Mouse (Mus musculus): ENCODE results near the gene Antxr2.

Gene Antxr2

DNA sequence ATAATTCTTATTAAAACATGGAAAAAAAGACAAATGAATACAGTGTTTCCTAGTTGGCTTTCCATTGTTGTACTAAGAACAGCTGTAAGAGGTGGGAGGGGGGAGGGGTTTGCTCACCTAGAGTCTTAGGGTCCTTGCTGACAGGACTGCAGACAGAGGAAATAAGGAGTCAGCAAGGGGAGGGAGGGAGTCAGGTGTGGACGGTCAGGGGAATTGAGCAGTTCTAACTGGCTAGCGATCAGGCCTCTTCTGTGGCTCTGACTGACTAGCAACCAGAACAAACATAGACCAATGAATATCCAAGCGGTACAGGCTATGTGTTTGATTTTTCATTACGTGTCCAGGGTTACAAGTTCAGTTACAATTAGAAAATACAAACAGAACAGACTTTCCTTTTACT lies 35.0 kb downstream of the Antxr2 start:
- no peak for DNase-seq (ENCODE audit: low spot score)

DNA sequence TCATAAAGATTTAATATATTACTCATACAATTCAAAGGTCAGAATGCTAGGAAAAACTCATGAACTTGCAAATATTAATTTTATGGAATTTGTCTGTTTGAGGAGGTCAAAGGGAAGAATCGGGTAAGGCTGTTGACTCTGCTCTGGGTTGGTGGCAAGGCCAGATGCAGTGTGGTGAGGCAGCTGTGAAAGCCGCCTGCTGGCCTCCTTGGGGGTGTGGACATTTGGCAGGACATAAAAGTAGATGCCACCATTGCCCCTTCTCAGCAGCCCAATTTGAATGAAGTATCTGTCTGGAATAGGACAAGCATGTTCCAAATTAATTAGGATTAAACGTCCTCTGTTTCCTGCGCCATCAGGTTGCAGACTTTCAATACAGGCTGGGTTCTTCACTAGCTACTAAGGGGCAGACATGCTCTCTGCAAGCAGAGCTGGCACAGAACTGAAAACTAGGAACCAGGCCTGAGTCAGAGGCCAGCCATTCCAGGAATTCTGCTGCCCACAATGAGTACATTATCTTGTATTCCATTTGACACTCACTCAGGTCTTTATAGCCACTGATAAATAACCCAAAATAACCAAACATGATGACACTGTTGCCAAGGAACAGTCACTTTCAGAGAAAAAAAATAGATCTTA lies 44.1 kb downstream of the Antxr2 start:
- DNase-seq (ENCODE audit: low spot score), result no peak

DNA sequence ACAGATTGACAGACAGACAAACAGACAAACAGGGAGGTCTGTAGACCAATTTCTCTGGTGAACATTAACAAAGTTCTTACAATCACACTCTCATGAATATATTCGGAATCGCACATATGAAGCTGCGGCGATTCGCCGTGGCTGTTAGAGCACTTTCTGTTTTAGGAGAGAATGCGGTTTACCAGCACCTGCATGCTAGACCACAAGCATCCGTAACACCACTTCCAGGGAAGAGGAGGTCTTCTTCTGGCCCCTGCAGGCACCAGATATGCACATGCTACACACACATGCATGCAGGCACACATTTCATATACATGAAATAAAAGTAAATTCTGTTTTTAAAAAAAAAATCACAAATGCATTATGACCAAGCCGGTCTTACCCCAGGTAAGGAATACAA lies 47.5 kb downstream of the Antxr2 start:
- DNase-seq (ENCODE audit: low spot score), result no peak

DNA sequence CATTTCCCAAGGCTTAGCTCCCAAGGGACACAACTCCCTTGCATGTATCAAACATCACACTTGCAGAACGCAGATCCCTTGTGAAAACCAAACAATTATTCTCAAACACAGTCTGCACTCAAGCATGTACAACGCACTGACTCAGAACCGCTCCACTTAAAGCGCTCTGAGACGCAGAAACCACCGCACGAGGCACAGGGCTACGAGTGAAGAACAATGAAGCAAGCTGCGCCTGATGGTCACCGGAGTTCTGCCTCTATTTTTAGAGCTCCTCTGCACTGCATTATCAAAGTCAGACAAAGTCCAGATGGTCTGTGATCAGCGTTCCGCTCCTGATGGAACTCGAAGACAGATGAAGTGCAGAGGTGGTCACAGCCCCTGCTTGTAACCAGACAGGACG lies 50.4 kb downstream of the Antxr2 start:
- no peak for DNase-seq (ENCODE audit: low spot score)

DNA sequence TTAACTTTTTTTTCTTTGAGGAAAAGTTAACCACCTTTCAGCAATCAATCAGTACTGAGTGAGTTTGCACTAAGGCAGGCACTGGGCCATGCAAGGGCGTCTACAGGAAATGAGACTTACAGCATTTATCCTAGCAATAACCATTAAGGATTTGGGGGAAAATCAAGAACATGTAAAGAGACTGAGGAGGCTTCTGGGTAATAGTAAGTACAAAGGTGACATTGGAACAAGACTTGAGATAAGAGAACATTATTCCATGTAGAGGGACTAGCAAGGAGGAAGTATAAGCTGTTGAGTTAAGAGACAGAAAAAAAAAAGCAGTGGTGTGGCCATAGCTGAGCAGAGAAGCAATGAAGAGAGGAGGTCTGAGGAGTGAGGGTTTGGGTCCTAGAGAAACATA lies 57.5 kb downstream of the Antxr2 start:
- DNase-seq (ENCODE audit: low spot score), result no peak

DNA sequence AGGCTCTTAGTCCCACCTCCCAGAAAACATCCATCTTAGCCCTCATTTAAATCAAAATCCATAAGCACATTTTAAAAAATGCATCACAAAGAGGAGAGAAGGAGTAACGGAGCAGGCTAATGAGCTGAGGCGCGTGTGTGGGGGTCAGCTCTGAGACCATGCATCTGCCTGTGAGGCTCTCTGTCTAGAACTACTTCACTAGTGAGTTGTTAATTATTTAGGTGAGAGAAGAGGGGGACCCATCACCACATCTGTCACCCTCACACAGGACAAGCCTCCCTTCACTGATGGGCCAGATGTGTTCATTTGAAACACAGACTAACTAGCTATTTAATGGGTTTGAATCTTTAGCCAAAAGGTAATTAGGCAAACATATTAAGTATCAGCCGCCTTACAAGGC lies 58.8 kb downstream of the Antxr2 start:
- DNase-seq (ENCODE audit: low spot score), result no peak

DNA sequence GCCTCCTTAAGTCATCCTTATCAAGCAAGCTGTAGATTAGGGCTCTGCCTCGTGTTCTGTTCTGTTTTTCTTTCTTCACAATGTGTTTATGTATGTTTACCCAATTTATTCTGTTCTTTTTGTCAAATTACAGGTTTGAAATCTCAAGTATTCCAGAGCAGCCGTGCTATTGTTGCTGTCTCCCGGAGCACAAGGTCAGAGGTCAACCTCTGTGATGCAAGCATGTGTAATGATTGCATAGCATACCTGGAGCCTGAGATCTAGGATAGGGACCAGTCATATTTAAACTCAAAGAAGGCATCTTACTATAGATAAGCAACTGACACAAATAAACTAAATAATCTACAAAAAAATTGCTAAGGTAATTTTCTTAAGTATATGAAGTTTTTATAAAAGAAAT lies 59.6 kb downstream of the Antxr2 start:
- DNase-seq (ENCODE audit: low spot score), result no peak

DNA sequence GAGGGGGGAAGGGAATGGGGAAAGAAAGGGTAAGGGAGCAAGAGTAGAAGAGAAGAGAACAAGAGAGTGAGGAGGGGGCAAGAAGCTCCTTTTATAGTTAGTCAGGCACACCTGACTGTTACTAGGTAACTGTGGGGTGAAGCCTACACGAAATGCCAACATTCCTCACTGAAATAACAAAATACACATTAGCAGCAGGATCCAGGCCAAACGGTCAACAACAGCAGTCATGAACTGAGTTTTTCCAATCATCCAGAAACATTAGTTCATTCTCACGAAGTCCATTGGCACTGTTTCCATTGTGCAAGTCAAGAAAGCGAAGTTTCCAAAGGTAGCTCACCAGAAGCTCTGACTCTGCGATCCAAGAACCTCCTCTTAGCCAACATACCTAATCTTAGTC lies 63.8 kb downstream of the Antxr2 start:
- no peak for DNase-seq (ENCODE audit: low spot score)

DNA sequence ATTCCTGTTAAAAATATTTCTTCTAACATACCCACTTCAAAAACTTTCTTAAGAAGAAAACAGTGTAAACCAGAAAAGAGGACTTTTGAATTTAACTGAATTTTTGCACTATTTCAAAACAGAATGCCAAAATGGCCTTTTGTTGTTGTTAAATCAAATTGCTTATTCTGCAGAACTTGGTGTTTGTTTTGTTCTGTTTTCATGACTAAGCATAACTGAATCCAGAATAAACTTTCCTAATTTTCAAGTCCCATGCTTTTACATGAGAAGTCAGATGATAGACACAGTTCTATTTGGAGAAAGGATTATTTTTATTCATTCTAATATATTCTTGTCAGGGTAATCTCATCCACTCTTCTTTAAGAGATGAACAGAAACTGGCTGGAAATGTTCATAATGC lies 64.7 kb downstream of the Antxr2 start:
- no peak for DNase-seq (ENCODE audit: low spot score)

DNA sequence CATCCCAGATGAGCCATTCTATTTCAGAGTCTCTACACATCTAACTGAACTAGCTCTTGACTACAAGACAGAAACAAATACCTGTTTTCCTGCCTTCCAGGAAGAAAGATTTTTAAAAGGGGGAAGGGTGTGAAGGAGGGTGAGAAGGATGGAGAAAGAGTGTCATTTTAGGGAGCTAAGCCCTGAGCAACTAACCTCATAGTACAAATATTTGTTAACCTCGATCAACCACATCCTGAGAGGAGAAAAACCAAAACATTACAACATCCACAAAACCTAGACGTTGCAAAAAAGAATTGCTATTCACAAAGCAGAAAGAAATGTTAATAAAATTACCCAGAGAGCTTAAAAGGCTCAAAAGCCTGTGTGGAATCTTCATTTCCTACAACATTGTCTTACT lies 66.4 kb downstream of the Antxr2 start:
- DNase-seq (ENCODE audit: low spot score), result no peak

DNA sequence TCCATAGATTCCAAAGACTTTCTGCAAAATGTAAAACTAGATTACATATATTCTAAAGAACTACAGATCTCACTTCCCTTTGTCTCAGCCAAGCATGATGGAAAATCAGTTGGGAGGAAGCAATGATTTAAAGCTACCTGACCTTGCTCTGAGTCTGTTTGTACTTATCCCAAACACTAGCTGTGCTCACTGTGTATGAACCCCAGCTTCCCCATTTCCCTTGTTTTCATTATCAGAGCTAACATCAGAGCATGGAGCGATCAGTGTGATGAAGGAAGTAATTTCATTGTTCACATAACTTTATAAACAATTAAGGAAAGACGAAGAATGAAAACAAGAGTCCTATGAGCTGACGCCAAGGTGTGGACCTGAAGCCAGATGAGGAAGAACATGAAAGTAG lies 68.3 kb downstream of the Antxr2 start:
- no peak for DNase-seq (ENCODE audit: low spot score)

DNA sequence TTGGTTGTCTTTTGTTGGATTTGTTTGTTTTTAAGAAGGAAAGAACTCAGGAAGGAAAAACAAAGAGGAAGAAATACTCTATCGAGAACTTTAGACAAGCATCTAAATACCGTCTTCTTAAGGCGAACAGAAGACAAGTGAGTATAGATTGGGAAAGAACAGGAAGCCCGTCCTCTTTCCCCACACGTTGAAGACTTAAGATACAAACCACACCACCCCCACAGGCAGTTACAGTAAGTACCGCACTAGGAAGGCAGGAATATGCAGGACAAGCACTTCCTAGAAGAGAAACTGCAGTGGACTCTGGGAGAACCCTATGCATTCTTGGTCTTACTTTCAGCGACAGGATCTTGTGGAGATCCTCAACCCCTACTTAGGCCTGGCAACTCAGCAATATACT lies 69.1 kb downstream of the Antxr2 start:
- no peak for DNase-seq (ENCODE audit: low spot score)

DNA sequence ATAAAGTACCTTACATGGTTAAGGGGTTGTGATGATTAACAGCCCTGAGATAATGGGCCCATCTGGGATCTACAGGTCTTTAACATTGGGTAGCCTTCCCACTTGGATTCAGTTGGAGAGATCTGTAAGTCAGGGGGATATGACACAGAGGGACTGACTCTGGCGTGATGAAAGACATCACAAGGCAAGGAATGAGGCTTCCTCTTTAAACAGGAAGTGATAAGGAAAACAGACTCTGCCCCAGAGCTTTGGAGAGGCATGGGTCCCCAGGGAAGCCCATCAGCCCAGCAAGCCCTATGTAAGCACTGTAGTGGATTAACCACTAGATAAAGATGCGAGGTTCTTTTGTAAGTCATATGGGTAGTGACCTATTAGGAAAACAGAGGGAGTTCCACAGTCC lies 71.2 kb downstream of the Antxr2 start:
- DNase-seq (ENCODE audit: low spot score), result no peak

DNA sequence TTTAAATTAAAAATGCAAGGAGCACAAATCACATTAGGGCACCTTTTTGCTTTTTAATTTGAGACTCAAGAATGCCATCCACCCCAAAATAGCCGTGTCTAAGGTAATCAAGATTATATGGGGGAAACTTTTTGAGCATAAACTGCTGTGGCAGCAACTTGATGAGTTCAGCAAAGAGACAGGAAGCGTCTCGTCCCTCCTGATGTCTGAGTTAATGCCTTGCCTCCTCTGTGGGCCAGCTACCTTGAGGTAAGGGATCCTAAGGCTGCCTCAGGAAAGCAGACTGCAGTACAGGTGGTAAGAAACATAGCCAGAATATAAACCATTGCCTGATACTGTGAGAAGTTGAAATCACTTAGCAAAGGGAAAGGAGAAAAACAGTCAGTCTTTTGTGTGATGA lies 71.8 kb downstream of the Antxr2 start:
- DNase-seq (ENCODE audit: low spot score), result no peak

DNA sequence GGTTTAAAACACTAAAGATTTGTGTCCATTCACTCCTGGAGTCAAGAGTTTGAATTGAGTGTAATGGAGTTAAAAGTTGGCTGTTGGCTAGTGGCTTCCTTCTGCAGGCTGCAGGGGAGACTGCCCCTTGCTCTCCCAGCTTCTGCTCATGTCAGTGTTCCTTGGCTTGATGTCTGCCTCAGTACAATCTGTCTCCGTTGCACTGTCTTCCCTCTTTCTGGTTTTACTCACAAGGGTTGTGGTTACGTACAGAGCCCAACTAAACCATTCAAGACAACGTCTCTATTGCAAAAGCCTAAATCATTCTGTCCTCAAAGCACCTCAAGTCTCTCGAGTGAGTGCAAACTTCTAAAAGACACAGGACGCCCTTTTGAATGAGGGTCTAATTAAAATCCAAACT lies 73.3 kb downstream of the Antxr2 start:
- DNase-seq (ENCODE audit: low spot score), result no peak

DNA sequence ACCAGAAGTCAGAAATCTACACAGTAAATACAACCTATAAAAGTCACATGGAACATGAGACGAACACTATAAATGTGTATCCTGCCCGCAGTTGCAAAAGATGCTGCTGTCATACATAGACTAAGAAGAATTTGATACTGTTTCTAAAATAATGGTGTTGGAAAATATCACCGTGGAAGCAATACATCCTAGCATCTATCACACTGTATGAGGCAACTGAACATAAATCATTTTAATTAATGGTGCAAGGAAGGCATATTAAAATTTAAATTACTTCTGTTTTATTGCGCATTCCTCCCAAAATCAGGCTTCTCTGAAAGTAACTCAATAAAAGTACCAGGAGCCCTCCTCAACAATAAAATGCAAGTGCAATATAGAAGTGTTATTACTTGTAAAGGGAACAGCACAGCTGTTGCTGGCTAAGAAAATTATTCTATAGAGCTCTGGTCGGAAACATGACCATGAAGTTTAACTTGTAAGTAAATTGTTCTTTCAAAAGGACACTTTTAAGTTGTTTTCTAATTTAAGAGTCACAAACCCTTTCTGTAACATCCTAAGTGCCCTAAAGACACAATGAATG lies 76.6 kb downstream of the Antxr2 start:
- DNase-seq (ENCODE audit: low spot score), result no peak

DNA sequence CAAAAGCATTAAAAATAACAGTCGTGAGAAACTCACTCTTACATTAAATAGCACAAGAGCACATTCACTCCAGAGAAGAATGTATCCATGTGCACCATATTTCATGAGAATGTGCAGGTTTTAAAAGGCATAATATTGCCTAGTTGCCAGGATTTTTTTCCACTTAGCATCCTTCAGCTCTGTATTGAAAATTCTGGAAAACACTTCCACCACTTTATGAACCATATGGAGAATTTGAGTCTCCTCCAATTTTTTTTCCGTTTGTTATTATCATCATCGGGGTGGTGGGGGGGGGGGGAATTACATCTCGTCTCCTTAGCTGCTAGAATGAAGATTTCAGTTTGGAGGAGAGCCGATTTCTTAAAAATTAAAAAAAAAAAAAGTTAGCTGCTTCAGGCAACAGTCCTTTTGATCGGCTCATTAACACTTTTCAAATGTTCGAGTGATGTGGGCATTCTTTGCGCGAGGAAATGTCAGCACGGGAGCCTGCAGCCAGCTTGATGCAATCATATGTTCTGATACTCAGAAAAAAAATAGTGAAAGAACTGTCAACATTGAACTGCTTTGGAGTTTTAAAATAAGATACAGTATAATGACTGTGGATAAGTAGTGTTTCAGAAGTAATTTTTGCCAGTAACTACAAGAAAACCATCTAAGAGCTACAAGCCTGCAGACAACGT lies 77.5 kb downstream of the Antxr2 start:
- no peak for DNase-seq (ENCODE audit: low spot score)

DNA sequence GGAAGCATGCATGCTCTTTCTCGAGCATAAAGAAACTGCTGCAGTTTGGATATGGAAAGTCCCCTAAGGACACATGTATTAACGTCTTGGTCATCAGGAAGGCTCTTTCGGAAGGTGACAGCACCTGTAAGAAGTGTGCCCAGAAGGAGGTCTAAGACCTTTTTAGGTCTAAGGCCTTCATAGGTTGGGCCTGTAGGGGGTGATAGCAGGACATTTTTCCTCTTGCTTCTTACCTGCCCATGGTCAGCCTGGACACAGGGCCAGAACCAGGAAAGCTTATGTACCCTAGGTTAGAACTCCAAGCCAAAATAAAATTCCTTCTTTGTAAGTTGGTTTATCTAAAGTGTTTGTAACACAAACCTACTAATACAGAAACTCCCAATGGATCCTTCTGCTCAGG lies 83.6 kb downstream of the Antxr2 start:
- DNase-seq (ENCODE audit: low spot score), result no peak

DNA sequence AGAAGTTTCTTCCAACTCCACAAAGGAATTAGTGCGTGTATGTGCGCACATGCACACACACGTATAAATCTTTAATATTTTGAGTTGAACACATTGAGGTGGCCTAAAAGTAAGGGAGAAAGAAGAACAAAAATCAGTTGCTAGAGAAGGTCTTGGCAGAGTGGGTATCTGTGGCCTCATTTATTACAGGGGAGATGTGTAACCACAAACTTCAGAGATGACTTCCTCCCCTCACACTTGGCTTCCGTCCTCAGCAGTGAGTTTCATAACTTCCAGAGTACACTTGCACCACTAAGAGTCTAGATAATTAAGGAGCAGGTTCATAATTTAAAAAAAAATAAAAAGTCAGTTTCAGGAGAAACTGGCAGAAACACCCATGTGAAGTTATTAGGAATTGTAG lies 84.6 kb downstream of the Antxr2 start:
- DNase-seq (ENCODE audit: low spot score), result no peak

DNA sequence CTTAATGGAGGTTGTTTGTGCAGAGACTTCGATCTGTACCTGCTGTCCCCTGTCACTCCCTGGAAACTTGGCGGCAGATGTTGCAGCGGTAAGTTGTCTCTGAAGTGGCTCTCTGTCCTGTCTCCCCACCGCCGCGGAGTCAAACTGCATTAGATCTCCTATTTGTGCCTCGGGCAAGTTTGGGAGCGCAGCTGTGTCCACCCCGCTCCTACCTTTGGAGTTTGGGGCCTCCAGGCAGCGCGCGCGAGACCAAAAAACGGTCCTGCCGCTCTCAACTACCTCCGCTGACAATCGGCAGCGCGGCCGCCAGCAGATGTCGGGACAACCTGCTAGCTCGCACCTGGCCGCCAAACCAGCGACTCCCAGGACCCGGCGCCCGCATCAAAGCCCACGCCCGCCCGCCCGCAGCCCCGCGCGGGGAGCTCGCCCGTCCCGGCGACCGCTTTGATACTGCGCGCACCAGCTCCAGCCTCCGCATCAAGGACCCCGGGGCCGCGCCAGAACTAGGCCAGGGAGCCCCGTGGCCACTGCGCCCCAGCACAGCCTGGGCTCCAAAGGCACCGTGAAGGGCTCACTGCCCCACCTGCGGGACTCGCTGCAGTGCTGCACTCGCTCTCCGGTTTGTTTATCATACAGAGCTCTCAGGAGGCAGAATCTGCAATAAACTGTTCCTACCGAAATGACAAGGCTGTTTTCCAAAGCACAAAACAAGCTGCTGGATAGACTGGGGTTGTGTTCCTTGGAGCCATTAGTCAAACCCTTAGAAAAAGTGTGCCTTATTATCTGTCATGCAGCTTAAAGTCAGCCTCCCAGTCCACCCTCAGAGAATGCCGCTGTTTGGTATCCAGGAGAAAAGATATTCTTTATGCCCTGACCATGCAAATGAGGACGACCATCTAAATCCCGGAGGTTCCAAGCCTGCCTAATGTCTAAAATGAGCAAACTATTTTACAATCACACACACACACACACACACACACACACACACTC lies 95.4 kb downstream of the Antxr2 start:
- DNase-seq (ENCODE audit: low spot score), result no peak

DNA sequence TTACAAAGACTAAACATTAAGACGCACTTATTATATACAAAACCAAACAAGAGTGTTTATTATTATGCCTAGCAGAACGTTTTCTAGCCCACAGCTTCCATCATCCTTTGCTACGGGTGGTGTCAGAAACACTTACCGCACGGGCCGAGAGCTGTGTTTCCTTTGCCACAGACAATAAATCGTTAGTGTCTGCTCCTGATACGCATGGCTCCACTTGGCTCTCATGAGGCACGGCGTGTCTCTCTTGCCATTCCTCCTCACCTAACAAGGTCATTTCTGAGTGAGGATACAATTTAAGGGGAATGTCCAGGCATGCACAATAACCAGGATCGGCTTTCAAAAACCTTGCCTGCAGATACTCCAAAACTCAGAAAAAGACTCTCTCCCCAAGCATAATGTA lies 113.2 kb downstream of the Antxr2 start:
- DNase-seq (ENCODE audit: low spot score), result no peak

DNA sequence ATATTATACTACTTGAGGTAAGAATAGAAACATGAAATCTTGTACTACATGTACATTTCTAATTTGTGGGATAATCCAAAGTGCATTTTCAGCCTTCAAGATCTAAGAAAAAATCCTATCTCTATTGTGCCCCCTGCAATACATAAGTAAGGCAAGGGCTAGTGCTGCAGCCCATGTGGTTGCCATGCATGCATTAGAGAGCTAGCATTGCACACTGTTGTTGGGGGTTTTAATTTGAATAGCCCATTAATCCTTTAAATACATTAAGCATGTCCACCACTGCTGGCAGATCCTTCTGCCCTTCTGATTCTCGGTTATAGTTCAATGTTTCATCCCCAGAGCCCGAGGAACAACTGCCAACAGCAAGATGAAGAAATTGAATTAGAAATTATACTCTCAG lies 116.0 kb downstream of the Antxr2 start:
- DNase-seq (ENCODE audit: low spot score), result no peak

DNA sequence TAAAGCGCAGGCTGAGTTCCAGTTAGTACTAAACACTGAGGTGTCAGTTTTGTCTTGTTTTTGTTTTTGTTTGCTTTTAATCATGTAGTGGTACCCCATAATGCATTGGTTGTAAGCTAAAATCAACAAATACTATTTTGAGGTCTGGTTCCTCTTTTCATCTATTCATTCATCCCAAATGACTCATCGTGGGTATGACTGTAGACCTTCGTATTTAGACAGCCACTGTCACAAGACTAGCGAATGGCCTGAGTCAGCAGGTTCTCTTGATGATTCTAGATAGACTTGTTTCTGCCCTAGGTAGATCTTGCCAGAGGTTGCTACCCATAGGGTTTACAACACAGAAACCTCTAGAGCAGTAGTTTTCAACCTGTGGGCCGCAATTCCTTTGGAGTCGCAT lies 116.9 kb downstream of the Antxr2 start:
- DNase-seq (ENCODE audit: low spot score), result no peak
